Mouse (Mus musculus) lung, embryonic 15.5 days (tissue): ENCODE results near the gene Pde4d. TPM values are rescaled to one million over a fixed set of nuclear protein-coding genes. Genes with fewer than 3 reads are reported as not detected.

Experiments
- ATAC-seq: fragments of 200-750 bp; cut with Nextera tagmentation; 2 replicates; pipeline ENCODE4 v1.8.0; 2017; ENCODE audit warnings: moderate number of reproducible peaks, borderline replicate concordance; ENCODE audit not compliant: low FRiP score, low TSS enrichment; ENCODE audit errors: extremely low read depth
- H3K27ac ChIP-seq: fragments of 300-500 bp; sonication (generic); 2 replicates; pipeline ENCODE4 v1.5.1; 2015; ENCODE audit warnings: moderate library complexity, mild to moderate bottlenecking, inconsistent platforms
- H3K27me3 ChIP-seq: fragments of 300-500 bp; sonication (generic); 2 replicates; pipeline ENCODE4 v1.6.1; 2015; ENCODE audit warnings: inconsistent platforms
- H3K36me3 ChIP-seq: fragments of 300-500 bp; sonication (generic); 2 replicates; pipeline ENCODE4 v1.6.1; 2015; ENCODE audit warnings: inconsistent platforms
- H3K4me1 ChIP-seq: fragments of 300-500 bp; sonication (generic); 2 replicates; pipeline ENCODE4 v1.6.1; 2015; ENCODE audit warnings: inconsistent platforms
- H3K4me2 ChIP-seq: fragments of 300-500 bp; sonication (generic); 2 replicates; pipeline ENCODE4 v1.6.1; 2015; ENCODE audit warnings: inconsistent platforms, mild to moderate bottlenecking, moderate library complexity
- H3K4me3 ChIP-seq: fragments of 300-500 bp; sonication (generic); 2 replicates; pipeline ENCODE4 v1.5.1; 2015; ENCODE audit warnings: mild to moderate bottlenecking, inconsistent platforms
- H3K9ac ChIP-seq: fragments of 300-500 bp; sonication (generic); 2 replicates; pipeline ENCODE4 v1.6.1; 2015; ENCODE audit warnings: inconsistent platforms
- H3K9me3 ChIP-seq: fragments of 300-500 bp; sonication (generic); 2 replicates; pipeline ENCODE4 v1.6.1; 2016; ENCODE audit warnings: inconsistent platforms
- WGBS: fragments of 180-500 bp; shearing (Covaris S2); methylation state at CpG from one replicate; pipeline ENCODE4 v1.1.7; 2015; 5-methylcytosine and 5-hydroxymethylcytosine counted together
- polyA plus RNA-seq: library from polyadenylated mRNA; unstranded; fragments of >200 nt; fragmentation: Nextera tagmentation; extraction: Ambion mirVana; gene quantifications from 2 replicates; pipeline ENCODE4 v1.2.1, GENCODE M21; 2015

Gene Pde4d
- polyA plus RNA-seq, 1 experiment from 2014 or later, result 18.2 TPM

DNA sequence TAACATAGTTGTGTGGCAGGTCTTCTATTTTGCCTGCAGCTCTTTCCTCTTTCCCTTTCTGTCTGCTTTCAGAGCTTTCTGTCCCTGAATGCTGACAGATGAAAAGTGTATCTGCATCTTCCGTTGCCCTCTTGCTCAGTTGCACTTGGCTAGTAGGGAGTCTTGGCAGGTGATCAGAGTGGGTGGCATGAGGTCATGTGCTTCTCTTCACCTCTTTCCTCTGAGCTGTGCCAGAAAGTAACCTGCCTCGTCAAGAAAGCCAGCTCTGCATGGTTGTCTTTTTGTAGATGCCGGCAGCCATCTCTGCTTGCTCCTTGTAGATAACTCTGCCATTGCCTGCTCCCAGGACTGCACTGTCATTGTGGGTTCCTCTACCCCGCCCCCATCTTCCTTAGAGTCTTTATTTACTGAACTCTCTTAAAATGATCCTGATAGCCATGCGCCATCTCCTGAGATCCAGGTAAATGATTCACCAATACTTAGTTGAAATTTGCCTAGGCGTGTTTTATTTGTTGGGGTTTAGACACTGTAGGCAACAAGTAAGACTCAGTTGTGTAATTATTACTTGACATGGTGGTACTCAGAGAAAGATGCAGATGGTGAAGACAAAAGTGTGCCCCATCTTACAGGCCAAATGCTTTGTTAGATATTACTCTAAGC is 407.2 kb downstream of the Pde4d start:
- no peaks in the 10 kb centered on the region for H3K36me3 ChIP-seq
- H3K9ac ChIP-seq, result no peak overlapping the region
- H3K9me3 ChIP-seq, result no peaks in the 10 kb centered on the region
- WGBS, result 69% methylated on average over 6 of the region's 6 CpGs
- no peak for ATAC-seq
- no peaks in the 10 kb centered on the region for H3K27me3 ChIP-seq
- H3K27ac ChIP-seq, result no peak overlapping the region
- no peak overlapping the region for H3K4me2 ChIP-seq
- H3K4me1 ChIP-seq, result no peaks in the 10 kb centered on the region
- no peak overlapping the region for H3K4me3 ChIP-seq

DNA sequence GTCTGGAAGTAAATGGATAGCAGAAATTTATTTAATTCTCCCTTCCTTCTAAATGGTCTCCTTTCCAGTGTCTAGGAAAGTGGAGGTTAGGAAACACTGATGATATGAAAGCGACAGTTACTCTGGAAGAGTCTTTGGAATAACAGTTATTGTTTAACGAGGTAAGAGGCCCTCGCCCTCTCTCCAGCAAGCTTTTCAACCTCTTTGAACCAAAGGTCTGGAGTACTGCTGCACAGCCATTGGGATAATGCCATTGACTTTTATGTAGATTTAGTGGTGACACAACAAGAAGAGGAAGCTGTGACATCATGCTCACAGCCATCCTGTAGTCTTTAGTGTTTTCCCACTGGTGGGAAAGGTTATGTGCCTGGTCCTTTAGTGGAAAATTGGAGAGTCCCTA is 409.6 kb downstream of the Pde4d start:
- Histone ChIP-seq H3K4me2 (no peak overlapping the region), H3K27ac (no peak overlapping the region), H3K9ac (no peak overlapping the region), H3K9me3 (no peaks in the 10 kb centered on the region), H3K4me3 (no peak overlapping the region), H3K27me3 (no peaks in the 10 kb centered on the region), H3K36me3 (no peaks in the 10 kb centered on the region), H3K4me1 (no peaks in the 10 kb centered on the region)
- 77% methylated on average over 3 of the region's 3 CpGs for WGBS
- ATAC-seq, result no peak

DNA sequence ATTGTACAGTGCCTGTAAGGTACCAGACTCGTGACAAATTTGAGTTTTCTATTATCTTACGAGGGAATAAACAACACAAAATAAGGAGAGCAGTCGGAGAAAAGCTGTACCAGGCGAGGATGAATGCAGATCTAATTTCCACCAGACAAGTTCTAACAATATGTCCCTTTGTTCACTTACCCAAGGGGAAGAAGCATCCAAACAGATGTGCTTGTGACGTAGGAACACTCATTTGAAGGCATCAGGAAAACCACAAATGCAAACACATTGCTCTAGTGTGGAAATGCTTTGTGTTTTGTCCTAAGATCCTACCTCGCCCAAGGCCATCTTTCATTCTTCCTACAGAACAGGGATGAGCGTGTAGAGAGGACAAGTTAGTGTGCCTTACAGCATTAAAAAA is 411.0 kb downstream of the Pde4d start:
- no peak for ATAC-seq
- Histone ChIP-seq H3K9me3 (no peaks in the 10 kb centered on the region), H3K4me3 (no peak overlapping the region), H3K4me1 (no peaks in the 10 kb centered on the region), H3K27me3 (no peaks in the 10 kb centered on the region), H3K4me2 (no peak overlapping the region), H3K27ac (no peak overlapping the region), H3K9ac (no peak overlapping the region), H3K36me3 (no peaks in the 10 kb centered on the region)
- WGBS, result 78% methylated on average over 7 of the region's 7 CpGs

DNA sequence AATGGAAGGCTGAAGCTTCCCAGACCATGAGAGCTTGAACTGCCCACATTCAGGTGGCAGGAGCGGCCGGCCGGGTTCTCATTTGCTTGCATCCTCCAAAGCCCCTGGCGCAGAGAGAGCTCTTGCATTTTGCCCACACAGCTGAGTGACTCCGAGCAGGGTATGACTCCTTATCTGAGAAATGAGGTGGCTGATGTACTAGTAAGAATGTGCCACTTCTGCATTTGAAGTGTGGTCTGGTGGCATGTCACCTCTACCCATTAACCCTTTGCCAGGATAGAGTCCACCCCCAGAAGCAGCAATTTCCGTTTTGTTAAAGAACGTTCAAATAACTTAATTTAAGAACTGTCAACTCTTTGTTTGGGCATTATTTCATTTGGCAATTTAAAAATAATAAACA is 412.0 kb downstream of the Pde4d start:
- H3K4me2 ChIP-seq, result no peak overlapping the region
- H3K4me1 ChIP-seq, result no peaks in the 10 kb centered on the region
- no peaks in the 10 kb centered on the region for H3K9me3 ChIP-seq
- H3K9ac ChIP-seq, result no peak overlapping the region
- H3K27me3 ChIP-seq, result no peaks in the 10 kb centered on the region
- no peak overlapping the region for H3K4me3 ChIP-seq
- WGBS, result 73% methylated on average over 7 of the region's 7 CpGs
- ATAC-seq, result no peak
- no peaks in the 10 kb centered on the region for H3K36me3 ChIP-seq
- no peak overlapping the region for H3K27ac ChIP-seq

DNA sequence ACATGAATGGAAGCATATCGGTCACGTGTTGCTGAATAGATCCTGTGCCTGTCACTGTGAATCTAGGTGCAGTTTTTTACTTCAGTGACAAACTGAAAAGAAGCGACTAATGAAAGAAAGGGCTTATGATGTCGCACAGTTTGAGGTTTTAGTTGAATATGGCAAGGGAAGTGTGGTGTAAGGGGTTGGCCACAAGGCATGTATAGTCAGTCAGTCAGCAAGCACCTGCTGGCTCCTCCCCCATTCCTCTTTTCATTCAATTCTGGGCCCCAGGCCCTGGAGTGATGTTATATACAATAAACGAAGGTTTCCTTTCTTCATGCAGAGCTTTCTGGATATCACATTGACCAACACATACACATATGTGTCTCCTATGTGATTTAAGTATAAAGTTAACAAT is 412.4 kb downstream of the Pde4d start:
- ATAC-seq, result no peak
- H3K27ac ChIP-seq, result no peak overlapping the region
- H3K27me3 ChIP-seq, result no peaks in the 10 kb centered on the region
- H3K4me2 ChIP-seq, result no peak overlapping the region
- no peak overlapping the region for H3K9ac ChIP-seq
- H3K9me3 ChIP-seq, result no peaks in the 10 kb centered on the region
- WGBS, result 71% methylated on average over 5 of the region's 5 CpGs
- no peaks in the 10 kb centered on the region for H3K36me3 ChIP-seq
- H3K4me3 ChIP-seq, result no peak overlapping the region
- no peaks in the 10 kb centered on the region for H3K4me1 ChIP-seq

DNA sequence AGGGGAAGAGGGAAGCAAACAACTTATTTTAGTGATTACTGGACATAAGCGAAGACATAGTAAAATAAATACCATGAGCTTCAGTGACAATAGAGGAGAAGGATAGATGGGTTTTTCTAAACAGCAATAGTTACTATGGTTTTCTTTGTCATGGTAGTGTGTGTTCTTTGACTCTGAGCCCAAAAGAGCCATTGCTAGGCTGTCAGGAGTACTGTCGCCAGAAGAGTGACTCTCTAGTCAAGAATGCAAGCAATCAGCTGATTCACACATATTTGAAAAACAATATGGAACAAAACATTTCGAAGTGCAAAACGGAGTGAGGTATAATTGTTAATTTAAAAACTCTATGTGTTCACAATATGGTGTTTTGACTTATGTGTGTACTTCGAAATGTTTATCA is 450.4 kb downstream of the Pde4d start:
- no peaks in the 10 kb centered on the region for H3K4me1 ChIP-seq
- H3K9me3 ChIP-seq, result no peaks in the 10 kb centered on the region
- H3K36me3 ChIP-seq, result no peaks in the 10 kb centered on the region
- H3K4me2 ChIP-seq, result no peak overlapping the region
- no peak overlapping the region for H3K27ac ChIP-seq
- no peak overlapping the region for H3K4me3 ChIP-seq
- H3K9ac ChIP-seq, result no peak overlapping the region
- ATAC-seq, result no peak
- H3K27me3 ChIP-seq, result no peaks in the 10 kb centered on the region
- WGBS, result 79% methylated on average over 5 of the region's 5 CpGs

DNA sequence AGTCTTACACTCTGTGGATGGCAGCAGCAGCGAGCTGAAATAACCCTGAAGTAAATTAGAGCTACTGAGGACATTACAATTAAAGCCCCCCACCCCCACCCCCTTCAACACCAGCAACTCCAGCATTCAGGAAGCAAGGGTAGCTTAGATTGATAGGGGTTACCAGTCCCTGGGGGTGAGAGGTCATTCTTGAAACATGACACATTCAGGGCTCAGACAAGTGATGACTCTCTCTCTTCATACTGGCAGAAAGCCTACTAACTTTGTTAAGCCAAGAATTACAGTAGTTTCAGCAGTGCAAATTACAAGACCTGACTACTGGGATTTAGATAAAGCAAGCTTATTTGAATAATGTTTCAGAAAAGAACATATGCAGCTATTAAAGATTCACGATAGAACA is 455.4 kb downstream of the Pde4d start:
- Histone ChIP-seq H3K36me3 (no peaks in the 10 kb centered on the region), H3K27ac (no peak overlapping the region), H3K4me1 (no peaks in the 10 kb centered on the region), H3K27me3 (no peaks in the 10 kb centered on the region), H3K9me3 (no peaks in the 10 kb centered on the region), H3K9ac (no peak overlapping the region), H3K4me3 (no peak overlapping the region), H3K4me2 (no peak overlapping the region)
- 63% methylated on average over 2 of the region's 2 CpGs for WGBS
- ATAC-seq, result no peak

DNA sequence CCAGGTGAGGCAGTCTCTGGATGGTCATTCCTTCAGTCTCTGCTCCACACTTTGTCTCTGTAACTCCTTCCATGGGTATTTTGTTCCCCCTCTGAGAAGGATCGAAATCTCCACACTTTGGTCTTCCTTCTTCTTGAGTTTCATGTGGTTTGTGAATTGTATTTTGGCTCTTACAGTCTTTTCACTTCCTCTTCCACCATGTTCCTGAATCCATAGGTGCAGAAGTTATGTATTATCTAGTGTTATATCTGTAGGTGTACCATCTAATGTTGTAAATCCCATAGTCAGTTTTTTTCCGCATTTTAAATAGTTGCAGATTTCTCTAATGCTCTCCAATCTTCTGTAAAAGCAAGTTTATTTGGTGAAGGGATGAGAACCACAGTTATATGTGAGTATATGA is 459.4 kb downstream of the Pde4d start:
- Histone ChIP-seq H3K27me3 (no peaks in the 10 kb centered on the region), H3K27ac (no peak overlapping the region), H3K4me2 (no peak overlapping the region), H3K9me3 (no peaks in the 10 kb centered on the region), H3K4me3 (no peak overlapping the region), H3K4me1 (peaks cover 3% of the 10 kb centered on the region), H3K9ac (no peak overlapping the region), H3K36me3 (no peaks in the 10 kb centered on the region)
- ATAC-seq, result no peak
- 90% methylated on average over 2 of the region's 2 CpGs for WGBS

DNA sequence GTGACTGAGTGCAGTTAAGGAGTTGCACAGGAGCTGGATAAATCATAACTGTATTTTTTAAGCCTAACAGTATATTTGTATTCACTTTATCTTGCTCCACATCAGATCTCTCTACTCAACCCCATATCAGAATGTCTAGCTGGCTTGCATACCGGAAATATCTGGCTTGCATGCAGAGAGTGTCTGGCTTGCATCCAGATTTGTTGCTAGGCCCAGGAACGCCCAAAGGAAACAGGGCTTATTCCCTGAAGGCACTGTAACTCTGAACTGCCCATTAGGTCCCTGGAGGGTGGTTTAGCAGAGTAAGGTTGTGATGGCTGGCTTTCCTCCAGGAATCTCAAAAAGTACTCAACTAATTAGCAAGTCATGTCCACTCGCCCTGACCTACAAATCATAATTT is 464.9 kb downstream of the Pde4d start:
- H3K4me2 ChIP-seq, result no peak overlapping the region
- H3K27me3 ChIP-seq, result no peaks in the 10 kb centered on the region
- H3K4me3 ChIP-seq, result no peak overlapping the region
- no peak for ATAC-seq
- H3K4me1 ChIP-seq, result peaks cover 8% of the 10 kb centered on the region
- H3K27ac ChIP-seq, result no peak overlapping the region
- no peaks in the 10 kb centered on the region for H3K9me3 ChIP-seq
- WGBS, result 35% methylated on average over 3 of the region's 3 CpGs
- no peaks in the 10 kb centered on the region for H3K36me3 ChIP-seq
- H3K9ac ChIP-seq, result no peak overlapping the region

DNA sequence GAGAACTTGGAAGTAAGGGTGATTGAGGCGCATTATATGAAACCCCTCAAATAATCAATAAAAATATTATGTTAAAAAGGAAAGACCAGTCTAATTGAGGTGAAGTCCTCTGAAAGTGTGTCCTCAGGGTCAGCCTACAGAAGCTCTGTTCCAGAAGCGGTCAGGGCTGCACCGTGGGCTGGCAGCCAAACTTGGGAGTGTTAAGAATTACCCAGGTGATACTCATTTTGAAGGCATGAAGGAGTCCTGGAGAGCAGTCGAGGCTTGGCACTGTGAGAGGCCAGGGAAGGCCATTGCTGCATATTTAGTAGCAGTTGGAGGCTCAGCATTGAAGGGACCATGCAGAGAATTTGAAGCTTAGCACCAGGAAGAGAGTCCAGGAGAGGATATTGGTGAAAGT is 471.4 kb downstream of the Pde4d start:
- no peaks in the 10 kb centered on the region for H3K36me3 ChIP-seq
- 79% methylated on average over 4 of the region's 4 CpGs for WGBS
- H3K4me3 ChIP-seq, result no peak overlapping the region
- no peak overlapping the region for H3K9ac ChIP-seq
- no peaks in the 10 kb centered on the region for H3K9me3 ChIP-seq
- ATAC-seq, result no peak
- no peak overlapping the region for H3K27ac ChIP-seq
- no peaks in the 10 kb centered on the region for H3K27me3 ChIP-seq
- H3K4me1 ChIP-seq, result no peaks in the 10 kb centered on the region
- no peak overlapping the region for H3K4me2 ChIP-seq

DNA sequence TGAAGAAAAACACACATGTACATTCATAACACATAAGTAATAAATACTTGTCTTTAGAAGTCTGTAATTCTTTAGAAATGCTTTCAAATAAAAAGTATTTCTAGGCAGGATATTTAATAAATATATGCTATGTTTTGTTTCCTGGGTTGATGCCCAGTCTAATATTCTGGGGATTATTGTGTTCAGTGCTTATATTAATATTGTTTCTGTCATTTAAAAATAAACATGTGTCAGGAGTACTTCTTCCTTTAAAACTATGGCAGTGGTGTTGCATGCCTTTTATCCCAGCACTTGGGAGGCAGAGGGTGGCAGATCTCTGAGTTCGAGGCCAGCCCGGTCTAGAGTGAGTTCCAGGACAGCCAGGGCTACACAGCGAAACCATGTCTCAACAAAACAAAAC is 485.1 kb downstream of the Pde4d start:
- Histone ChIP-seq H3K27ac (no peak overlapping the region), H3K4me1 (no peaks in the 10 kb centered on the region), H3K27me3 (no peaks in the 10 kb centered on the region), H3K9ac (no peak overlapping the region), H3K9me3 (no peaks in the 10 kb centered on the region), H3K4me2 (no peak overlapping the region), H3K4me3 (no peak overlapping the region), H3K36me3 (no peaks in the 10 kb centered on the region)
- peak; percentile 59; the same call in 1 of the 2 replicates for ATAC-seq
- 58% methylated on average over 3 of the region's 3 CpGs for WGBS

DNA sequence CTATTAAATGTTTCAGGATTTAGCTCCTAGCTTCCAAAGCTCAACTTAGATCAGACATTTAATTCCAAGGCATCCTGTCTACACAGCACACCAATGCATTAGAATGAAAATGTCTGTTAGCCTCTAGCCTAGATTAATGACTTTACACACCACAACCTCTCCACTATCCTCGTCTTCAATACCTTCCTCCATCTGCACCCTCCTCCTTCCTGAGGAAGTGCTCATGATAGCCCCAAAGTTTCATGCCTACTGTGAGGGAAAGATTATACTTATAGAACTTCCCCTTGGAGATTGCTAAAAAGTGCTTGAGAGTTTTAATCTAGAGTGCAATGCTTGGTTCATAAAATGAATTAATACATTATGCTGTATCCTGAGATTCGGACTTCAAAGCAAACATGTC is 487.5 kb downstream of the Pde4d start:
- Histone ChIP-seq H3K27ac (no peak overlapping the region), H3K9ac (no peak overlapping the region), H3K4me2 (no peak overlapping the region), H3K27me3 (no peaks in the 10 kb centered on the region), H3K36me3 (no peaks in the 10 kb centered on the region), H3K4me1 (no peaks in the 10 kb centered on the region), H3K9me3 (no peaks in the 10 kb centered on the region), H3K4me3 (no peak overlapping the region)
- ATAC-seq, result no peak
- WGBS, result 55% methylated on average over 2 of the region's 2 CpGs

DNA sequence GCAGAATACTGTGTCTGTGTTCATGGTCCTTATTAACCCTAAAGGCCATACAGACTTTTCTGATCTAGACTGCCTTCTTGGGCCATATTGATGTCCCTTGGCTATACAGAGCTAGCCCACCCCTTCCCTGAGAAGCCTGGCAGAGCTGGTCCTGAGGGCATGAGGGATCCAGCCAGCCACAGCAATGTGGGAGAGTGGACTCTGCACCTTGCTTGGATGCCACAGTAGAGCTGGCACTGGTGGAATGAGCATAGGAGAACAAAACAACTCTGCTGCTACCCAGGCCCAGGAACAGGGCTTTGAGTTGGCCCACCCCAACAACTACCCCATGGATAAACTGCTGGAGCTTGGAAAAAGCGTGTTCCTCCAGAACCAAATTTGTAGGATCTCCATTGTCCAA is 503.2 kb downstream of the Pde4d start:
- 96% methylated on average over 1 of the region's 1 CpGs for WGBS
- Histone ChIP-seq H3K4me1 (no peaks in the 10 kb centered on the region), H3K9ac (no peak overlapping the region), H3K27ac (no peak overlapping the region), H3K4me2 (no peak overlapping the region), H3K4me3 (no peak overlapping the region), H3K9me3 (no peaks in the 10 kb centered on the region), H3K36me3 (no peaks in the 10 kb centered on the region), H3K27me3 (no peaks in the 10 kb centered on the region)
- no peak for ATAC-seq
